Mouse (Mus musculus): ENCODE results near the gene Mymx.

Mymx gene

GRCm38 (mm10) chr17:45589844-45590243, 12.1 kb downstream of the Mymx start:
- no peak for DNase-seq (ENCODE audit: low spot score)

- no peak for DNase-seq (ENCODE audit: low spot score)
These were observed 12.7 kb downstream of the Mymx start for GRCm38 (mm10) chr17:45589236-45589635.

- DNase-seq (ENCODE audit: low spot score), result no peak
These were observed 13.5 kb downstream of the Mymx start for GRCm38 (mm10) chr17:45588370-45588769.

DNA sequence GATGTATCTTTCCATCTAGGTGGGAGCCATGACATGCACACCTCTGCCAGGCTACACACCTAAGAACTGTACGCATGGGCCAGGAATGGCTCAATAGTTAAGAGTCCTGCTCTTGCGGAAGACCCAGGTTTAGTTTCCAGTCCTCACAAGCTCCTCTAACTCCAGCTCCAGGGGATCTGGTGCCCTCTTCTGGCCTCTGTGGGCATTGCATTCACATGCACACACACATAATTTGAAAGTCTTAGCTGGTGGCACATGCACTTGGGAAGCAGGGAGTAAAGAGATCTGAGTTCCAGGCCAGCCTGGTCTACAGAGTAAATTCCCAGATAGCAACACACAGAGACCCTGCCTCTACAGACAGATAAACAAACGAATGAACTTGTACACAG, 15.5 kb downstream of the Mymx start:
- DNase-seq (ENCODE audit: low spot score), result no peak

GRCm38 (mm10) chr17:45585725-45586448, 16.0 kb downstream of the Mymx start:
- no peak for DNase-seq (ENCODE audit: low spot score)

- peak; percentile 71 for DNase-seq (ENCODE audit: low spot score)
These were observed 16.8 kb downstream of the Mymx start for GRCm38 (mm10) chr17:45584939-45585678.

DNA sequence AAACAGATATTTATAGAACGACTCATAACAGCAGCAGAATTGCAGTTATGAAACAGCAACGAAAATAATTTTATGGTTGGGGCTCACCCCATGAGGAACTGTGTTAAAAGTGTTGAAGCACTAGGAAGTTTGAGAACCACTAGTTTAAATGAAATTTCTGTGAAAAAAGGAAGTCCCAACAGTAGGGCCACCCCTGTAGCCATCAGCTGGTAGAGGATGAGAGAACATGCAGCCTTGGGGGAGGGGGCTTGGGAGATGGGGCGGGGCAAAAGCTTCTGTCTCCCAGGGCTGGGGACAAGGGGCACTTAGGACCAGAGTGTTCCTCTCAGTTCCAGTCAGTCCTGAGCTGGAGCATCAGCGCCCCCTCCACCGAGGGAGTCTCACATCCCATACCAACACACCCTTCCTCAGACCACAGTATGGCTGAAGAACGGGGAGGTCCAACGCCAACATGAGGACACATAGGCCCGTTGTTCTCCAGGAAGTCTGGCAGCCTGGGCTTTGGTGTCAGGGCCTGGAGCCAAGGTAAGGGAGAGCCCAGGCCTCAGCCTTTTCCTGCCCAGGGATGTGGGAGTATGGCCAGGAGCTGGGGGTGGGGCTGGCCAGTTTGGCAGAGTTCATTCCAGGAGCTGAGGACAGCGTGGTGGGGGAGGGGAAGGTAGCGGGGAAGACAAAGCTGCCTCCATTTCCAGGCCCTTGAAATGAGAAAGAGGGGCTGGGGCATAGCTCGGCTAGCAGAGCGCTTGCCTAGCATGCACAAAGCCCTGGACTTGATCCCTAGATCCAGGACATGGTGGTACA, 17.6 kb downstream of the Mymx start:
- peak; percentile 84 for DNase-seq (ENCODE audit: low spot score)

DNA sequence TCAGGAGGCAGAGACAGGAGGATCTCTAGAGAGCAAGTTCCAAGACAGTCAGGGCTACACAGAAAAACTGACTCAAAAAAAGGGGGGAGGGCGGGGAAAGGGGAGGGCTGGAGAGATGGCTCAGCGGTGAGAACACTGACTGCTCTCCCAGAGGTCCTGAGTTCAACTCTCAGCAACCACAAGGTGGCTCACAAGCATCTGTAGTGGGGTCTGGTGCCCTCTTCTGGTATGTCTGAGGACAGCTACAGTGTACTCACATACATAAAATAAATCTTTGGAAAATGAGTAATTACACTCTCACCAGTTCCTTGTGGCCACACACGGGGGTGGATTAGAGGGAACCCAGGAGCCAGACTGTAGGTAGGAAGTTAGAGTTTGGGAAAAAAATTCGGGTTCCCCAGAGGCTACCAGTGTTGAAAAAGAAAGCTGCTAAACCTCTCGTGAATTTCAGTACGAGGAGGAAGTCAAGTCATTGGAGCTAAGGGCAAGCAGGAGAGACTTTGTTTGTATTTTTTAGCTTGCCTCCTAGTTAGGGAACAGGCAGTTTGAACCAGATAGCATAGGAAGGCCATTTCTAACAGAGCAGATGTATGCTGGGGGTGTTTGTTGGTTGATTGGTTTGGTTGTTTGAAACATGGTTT, 19.1 kb downstream of the Mymx start:
- no peak for DNase-seq (ENCODE audit: low spot score)

DNA sequence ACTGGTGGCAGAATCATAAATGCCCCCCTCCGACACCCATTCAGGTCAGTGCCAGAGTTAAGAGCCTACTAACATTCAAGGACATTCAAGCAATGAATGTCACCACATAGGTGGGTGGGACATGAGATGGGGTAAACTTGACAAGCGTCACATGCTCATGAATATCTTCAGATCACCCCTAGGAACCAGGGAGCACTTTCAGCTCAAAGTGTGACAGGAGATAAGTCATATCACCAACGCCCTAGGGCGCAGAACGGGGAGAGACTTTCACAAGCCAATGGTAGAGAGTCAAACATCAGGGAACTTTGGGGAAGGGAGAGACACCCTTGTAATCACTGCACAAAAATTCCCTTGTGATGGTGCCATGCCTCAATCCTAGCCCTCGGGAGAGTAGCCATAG, 19.7 kb downstream of the Mymx start:
- DNase-seq (ENCODE audit: low spot score), result no peak

DNA sequence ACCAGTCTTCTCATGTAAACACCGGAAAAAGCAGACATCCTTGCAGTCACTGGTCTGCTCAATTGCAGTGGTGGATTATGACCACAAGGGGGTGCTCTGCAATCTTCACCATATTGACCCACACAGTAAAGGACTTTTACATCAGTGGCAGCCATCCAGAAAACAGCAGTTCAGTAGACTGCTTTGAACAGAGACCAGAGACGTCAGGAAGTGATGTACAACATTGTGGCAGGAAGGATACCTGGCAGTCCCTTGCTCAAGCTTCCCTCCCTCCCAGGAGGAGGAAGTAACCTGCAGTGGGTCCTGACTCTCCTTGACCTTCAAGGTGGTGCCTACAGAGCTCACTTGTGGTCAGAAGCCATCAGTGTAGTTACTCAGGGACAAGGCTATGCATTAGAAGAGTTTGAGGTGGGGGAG, 20.3 kb downstream of the Mymx start:
- DNase-seq (ENCODE audit: low spot score), result peak; percentile 71

DNA sequence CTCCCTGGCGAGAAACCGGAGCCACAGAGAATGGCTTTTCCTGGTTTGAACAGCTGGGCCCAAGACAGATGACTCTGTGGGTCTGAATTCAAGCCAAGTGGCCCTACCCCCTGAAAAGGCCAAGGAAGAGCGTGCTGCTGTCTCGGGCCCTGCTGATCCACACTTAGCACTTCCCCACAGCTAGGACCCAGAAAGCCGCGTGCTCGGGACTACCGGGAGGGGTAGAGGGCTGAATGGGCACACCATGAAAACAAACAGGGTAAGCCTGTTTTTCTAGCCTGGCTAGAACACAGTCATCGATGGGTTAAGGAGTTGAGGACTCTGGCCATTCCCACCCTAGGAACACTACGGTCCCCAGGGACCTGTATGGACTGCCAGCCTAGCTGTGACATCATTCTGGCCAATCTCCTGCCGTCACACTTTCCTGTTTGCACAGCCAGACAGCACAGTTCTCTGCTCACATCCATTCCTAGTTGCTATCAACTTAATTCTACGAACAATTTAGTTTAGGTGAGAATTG, 20.9 kb downstream of the Mymx start:
- peak; percentile 55 for DNase-seq (ENCODE audit: low spot score)

GRCm38 (mm10) chr17:45579554-45579953, 22.3 kb downstream of the Mymx start:
- no peak for DNase-seq (ENCODE audit: low spot score)

DNA sequence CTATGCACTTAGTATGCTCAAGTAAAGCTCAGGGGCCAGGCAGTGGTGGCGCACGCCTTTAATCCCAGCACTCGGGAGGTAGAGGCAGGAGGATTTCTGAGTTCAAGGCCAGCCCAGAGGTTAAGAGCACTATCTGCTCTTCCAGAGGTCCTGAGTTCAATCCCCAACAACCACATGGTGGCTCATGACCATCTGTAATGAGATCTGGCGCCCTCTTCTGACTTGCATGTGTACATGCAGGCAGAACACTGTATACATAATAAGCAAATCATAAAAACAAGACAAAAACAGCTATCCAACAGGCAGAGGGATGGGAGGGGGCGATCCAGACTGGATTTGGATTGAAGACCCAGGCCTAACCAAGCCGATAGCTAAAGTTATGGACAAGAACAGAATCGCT, 23.1 kb downstream of the Mymx start:
- DNase-seq (ENCODE audit: low spot score), result no peak

DNA sequence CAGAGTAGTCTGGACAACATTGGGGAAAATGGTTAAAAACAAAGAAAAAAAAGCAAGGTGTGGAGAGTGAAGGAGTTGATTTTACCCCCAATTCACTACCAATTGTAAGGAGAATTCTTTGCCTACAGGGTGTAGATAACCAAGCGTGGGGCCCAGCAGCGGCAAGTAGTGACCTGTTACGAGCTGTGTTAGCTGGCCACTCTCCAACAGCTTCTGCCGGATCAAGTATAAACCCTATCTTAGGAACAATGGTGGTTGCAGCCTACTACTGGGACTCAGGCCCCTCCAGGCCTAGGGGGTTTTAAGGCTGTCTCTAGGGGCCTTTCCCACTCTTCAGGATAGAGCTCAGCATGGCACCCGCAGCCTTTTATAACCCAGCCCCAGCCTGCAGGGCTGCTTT, 23.7 kb downstream of the Mymx start:
- peak; percentile 75 for DNase-seq (ENCODE audit: low spot score)

GRCm38 (mm10) chr17:45575123-45575897, 26.6 kb downstream of the Mymx start:
- no peak for DNase-seq (ENCODE audit: low spot score)

DNA sequence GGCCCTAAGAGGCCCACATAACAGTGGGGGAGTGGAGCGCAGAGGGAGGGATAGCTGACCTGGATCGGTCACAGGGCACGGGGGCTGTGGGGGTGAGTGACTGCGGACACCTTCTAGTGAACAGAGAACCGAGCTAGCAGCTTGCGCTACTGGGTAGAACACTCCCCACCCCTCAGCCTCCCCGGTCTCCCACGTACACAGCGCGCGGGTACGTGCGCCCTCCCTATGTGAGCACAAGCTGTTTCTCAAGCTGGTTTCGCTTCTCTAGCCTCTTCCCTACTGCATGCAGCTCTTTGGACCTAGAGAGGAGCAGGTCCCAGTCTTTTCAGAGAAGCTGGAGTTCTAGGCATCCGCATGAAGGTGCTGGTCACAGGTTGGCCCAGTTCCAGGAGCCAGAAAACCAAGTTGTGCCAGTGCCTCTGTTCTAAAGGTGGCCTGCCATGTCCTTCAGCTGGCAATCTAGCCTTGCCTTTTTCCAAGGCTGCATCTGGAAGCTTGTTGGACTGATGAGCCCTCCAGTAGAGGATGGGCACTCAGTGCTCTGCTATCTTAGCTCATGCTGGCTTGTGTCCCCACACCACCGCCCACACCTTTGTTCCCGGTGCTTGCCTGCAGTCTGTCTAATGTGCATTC, 27.7 kb downstream of the Mymx start:
- DNase-seq (ENCODE audit: low spot score), result peak; percentile 71

DNA sequence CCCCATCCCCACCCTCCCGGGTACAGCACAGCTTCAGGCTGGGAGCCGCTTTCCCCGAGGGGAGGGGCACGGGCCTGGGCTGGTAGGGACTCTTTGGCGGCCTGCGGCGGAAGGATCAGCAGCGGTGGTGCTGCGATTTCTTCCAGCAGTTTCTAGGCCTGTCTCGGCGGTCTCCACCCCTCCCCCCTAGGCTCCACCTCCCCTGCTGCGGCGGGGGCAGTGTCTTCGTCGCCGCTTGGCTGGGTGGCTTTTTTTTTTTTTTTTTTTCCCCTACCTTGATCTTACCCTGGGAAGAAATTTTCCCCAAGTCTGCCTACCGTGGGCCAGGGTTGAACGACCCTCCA, 28.1 kb downstream of the Mymx start:
- peak; percentile 99 for DNase-seq (ENCODE audit: low spot score)

GRCm38 (mm10) chr17:45573087-45573779, 28.7 kb downstream of the Mymx start, which contains the start of gene Hsp90ab1:
Gene Hsp90ab1 (minus strand): TSS chr17:45573271.
- DNase-seq (ENCODE audit: low spot score), result peak; percentile 99

DNA sequence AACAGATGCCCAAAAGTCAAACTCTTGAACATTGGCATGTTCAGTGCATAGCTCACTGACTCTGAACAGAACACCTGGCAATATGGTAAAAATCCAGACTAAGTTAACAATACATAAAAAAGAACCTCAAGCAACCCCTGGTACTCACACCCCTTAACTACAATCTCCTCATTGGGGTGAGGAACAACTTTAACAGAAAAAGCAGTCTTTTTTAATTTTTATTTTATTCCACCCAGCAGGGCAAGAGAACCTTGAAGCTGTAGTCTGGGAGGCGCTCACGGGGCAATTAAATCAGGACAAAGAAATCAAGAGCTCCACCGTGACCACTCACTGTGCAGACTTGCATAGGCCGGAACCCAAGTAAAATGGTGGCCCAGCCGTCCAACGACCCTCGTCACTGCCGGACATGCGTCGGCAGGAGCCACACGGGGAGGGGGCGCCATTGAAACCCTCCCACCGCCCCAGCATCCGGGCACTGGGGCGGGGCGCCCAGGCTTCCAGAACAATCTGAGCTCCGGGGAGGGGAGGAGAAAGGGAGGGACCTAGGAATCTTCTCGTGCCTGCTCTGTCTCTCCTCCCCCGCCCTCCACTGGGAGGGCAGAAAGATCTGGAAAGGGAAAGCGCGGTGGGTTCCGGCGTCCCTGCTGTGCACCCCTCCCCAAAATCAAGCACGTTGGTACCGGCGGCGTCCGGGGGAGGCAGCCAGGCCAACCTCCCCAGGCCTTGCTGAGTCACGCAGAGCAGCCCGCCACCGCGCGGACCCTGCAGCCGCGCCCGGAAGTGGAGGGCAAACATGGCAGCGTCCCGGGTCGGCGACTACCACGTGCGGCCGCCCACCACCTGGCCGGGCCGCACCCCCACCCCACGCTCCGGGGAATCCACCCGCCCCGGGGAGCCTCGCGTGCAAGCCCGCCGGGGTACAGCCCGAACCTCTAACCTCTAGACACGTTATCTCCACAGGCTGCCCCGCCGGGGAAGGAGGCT, 29.5 kb downstream of the Mymx start:
- peak; percentile 71 for DNase-seq (ENCODE audit: low spot score)
